Mouse (Mus musculus) CH12.LX (cell line): Measurements from ENCODE around the gene Cyth3. TPM values are rescaled to one million over a fixed set of nuclear protein-coding genes. Genes with fewer than 3 reads are reported as not detected.

Source experiments
- DNase-seq: peaks from one replicate; pipeline ENCODE4 v3.0.0-alpha.2; 2013; ENCODE audit errors: extremely low read depth
- H3K27ac ChIP-seq: 2 replicates; pipeline ENCODE4 v1.5.1; 2012; ENCODE audit warnings: low read depth, mild to moderate bottlenecking, control low read depth, moderate library complexity; ENCODE audit not compliant: insufficient read depth
- H3K27me3 ChIP-seq: replicated peaks from 2 replicates; pipeline ENCODE3; 2012; ENCODE audit warnings: inconsistent platforms
- H3K36me3 ChIP-seq, 2 experiments: replicated peaks in 1 of 2; 2 replicates each; pipeline versions ENCODE3 to v1.6.1; 2012; ENCODE audit warnings: inconsistent platforms in 1 of 2, low read length in 1 of 2, mild to moderate bottlenecking in 1 of 2, mixed read lengths in 1 of 2, moderate library complexity in 1 of 2; ENCODE audit not compliant: control insufficient read depth in 1 of 2, insufficient read depth in 1 of 2
- H3K4me1 ChIP-seq, 2 experiments: 2 replicates each; pipeline ENCODE4 v1.6.1; 2012; ENCODE audit warnings: inconsistent platforms in 1 of 2, moderate library complexity in 1 of 2; ENCODE audit not compliant: insufficient read depth in 2 of 2, control insufficient read depth in 1 of 2
- H3K4me2 ChIP-seq: 2 replicates; pipeline ENCODE4 v1.6.1; 2012; ENCODE audit warnings: low read depth, mild to moderate bottlenecking, control low read depth; ENCODE audit not compliant: poor library complexity, insufficient read depth, severe bottlenecking
- H3K4me3 ChIP-seq, 3 experiments: fragments of 150-350 bp in 1 of 3; sonication (generic) in 1 of 3; replicated peaks in 1 of 3; 2 replicates each; pipeline versions ENCODE3 to v1.5.1; 2011 to 2012; ENCODE audit warnings: low read depth in 2 of 3, low read length in 2 of 3, mild to moderate bottlenecking in 2 of 3, moderate library complexity in 2 of 3, control low read depth in 1 of 3, improper control_type of control experiment in 1 of 3, inconsistent platforms in 1 of 3, mixed read lengths in 1 of 3; ENCODE audit not compliant: poor library complexity in 1 of 3
- H3K79me2 ChIP-seq: replicated peaks from 2 replicates; pipeline ENCODE4 v1.6.1; 2012; ENCODE audit warnings: mild to moderate bottlenecking, moderate library complexity; ENCODE audit not compliant: control insufficient read depth, poor library complexity, insufficient read depth, severe bottlenecking; ENCODE audit errors: extremely low read depth
- H3K9ac ChIP-seq: 2 replicates; pipeline ENCODE4 v1.6.1; 2012; ENCODE audit warnings: low read depth, mild to moderate bottlenecking, control low read depth, moderate library complexity; ENCODE audit not compliant: insufficient read depth
- H3K9me3 ChIP-seq: replicated peaks from 2 replicates; pipeline ENCODE3; 2012; ENCODE audit warnings: low read length, inconsistent platforms, mixed read lengths
- BHLHE40 ChIP-seq: IDR thresholded peaks from 2 replicates; pipeline ENCODE4 v1.6.1; 2011; ENCODE audit warnings: mild to moderate bottlenecking, low read depth, low read length, improper control_type of control experiment
- EP300 ChIP-seq: IDR thresholded peaks from 2 replicates; pipeline ENCODE4 v1.6.1; 2011; ENCODE audit warnings: low read length, improper control_type of control experiment
- ETS1 ChIP-seq: conservative IDR thresholded peaks from 2 replicates; pipeline ENCODE4 v1.6.1; 2012; ENCODE audit warnings: low read depth, mild to moderate bottlenecking, inconsistent platforms, low read length, improper control_type of control experiment, moderate library complexity
- HCFC1 ChIP-seq: IDR thresholded peaks from 2 replicates; pipeline ENCODE4 v1.6.1; 2012; ENCODE audit warnings: low read depth, mild to moderate bottlenecking, inconsistent platforms, low read length, improper control_type of control experiment
- JUN ChIP-seq: IDR thresholded peaks from 2 replicates; pipeline ENCODE4 v1.6.1; 2011; ENCODE audit warnings: low read depth, mild to moderate bottlenecking, low read length, improper control_type of control experiment, moderate library complexity; ENCODE audit not compliant: insufficient read depth
- KAT2A ChIP-seq: IDR thresholded peaks from 2 replicates; pipeline ENCODE4 v1.6.1; 2012; ENCODE audit warnings: low read length, improper control_type of control experiment, inconsistent platforms; ENCODE audit not compliant: insufficient replicate concordance
- MEF2A ChIP-seq: IDR thresholded peaks from 2 replicates; pipeline ENCODE4 v1.6.1; 2014; ENCODE audit warnings: low read depth, mild to moderate bottlenecking, inconsistent platforms, low read length, improper control_type of control experiment, borderline replicate concordance
- MXI1 ChIP-seq: IDR thresholded peaks from 2 replicates; pipeline ENCODE4 v1.6.1; 2011; ENCODE audit warnings: mild to moderate bottlenecking, low read depth, low read length, improper control_type of control experiment
- PAX5 ChIP-seq: IDR thresholded peaks from 2 replicates; pipeline ENCODE4 v1.6.1; 2012; ENCODE audit warnings: low read length, inconsistent platforms, mixed read lengths
- POLR2A ChIP-seq: IDR thresholded peaks from 2 replicates; pipeline ENCODE4 v1.6.1; 2011; ENCODE audit warnings: low read depth, mild to moderate bottlenecking, improper control_type of control experiment, low read length
- SMC3 ChIP-seq: IDR thresholded peaks from 2 replicates; pipeline ENCODE4 v1.6.1; 2011; ENCODE audit warnings: low read depth, low read length, improper control_type of control experiment
- TBP ChIP-seq: conservative IDR thresholded peaks from 2 replicates; pipeline ENCODE4 v1.6.1; 2011; ENCODE audit warnings: low read depth, low read length, improper control_type of control experiment
- UBTF ChIP-seq: IDR thresholded peaks from 2 replicates; pipeline ENCODE4 v1.6.1; 2012; ENCODE audit warnings: low read depth, mild to moderate bottlenecking, inconsistent platforms, low read length, improper control_type of control experiment, moderate library complexity
- USF1 ChIP-seq: IDR thresholded peaks from 2 replicates; pipeline ENCODE4 v1.6.1; 2014; ENCODE audit warnings: low read depth, mild to moderate bottlenecking, inconsistent platforms, low read length, improper control_type of control experiment
- ZMIZ1 ChIP-seq: IDR thresholded peaks from 2 replicates; pipeline ENCODE4 v1.6.1; 2012; ENCODE audit warnings: low read depth, mild to moderate bottlenecking, inconsistent platforms, low read length, improper control_type of control experiment
- dilution Hi-C: fragments of 300-500 bp; cut with MboI; formaldehyde crosslinking; loops from 2 replicates; pipeline ENCODE4 v1.14.3; 2020; ENCODE audit warnings: low sequenced_read_pairs; ENCODE audit not compliant: extremely low pct_unique_long_range_greater_than_20kb, extremely low pct_ligation_motif_present
- in situ Hi-C: fragments of 300-500 bp; cut with MboI; formaldehyde crosslinking; loops from 3 replicates; pipeline ENCODE4 v1.14.3; 2019; ENCODE audit warnings: low sequenced_read_pairs, low pct_ligation_motif_present, low pct_unique_long_range_greater_than_20kb, mixed read lengths
- polyA plus RNA-seq: library from polyadenylated mRNA; unstranded; fragments of >175 nt; gene quantifications from 2 replicates; pipeline ENCODE4 v1.2.1, GENCODE M21; 2012; ENCODE audit warnings: low read depth; ENCODE audit not compliant: insufficient read length
- total RNA-seq, 2 experiments: library from RNA; depleted of rRNA; stranded (reverse); fragments of 300-350 nt in 1 of 2; fragments of >200 nt in 1 of 2; gene quantifications; 2 replicates each; pipeline ENCODE4 v1.2.3; 2012 to 2014

Gene Cyth3
- total and polyA plus RNA-seq, 3 experiments = 3.3 to 5.4 (median 4.8) TPM

DNA sequence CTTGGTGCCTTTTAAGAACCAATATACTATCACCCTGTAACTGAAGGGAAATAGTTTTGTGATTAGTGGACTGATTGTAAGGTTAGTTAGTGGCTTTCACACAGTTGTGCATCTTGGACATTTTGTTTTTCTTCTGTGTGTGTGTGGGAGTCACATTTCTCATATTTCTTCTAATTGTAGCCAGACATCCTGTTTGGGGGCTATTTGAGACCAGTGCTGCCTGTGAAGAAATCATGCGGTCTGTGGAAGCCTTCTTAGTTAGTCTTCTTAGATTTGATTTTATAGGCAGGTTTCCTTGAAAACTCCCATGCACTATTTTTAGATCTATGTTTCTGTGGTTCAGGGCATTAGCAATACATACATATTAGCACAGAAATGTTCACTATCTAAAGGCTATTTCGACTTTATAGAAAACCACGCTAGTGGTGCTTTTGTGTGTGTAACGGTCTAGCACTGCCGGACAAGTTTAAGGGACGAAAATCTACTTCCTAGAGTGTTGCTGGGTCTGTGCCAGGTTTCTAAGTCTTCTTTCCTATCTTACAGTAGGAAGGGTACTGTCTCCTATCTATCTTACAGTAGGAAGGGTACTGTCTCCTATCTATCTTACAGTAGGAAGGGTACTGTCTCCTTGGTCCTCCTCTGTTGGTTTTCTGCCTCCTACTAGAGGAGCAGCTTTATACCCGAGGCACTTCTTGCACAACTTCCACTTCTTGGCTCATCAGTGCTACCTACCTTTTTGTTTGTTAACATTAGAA is 16.4 kb downstream of the Cyth3 start:
- H3K9me3 ChIP-seq = no peaks in the 10 kb centered on the region
- H3K4me3 ChIP-seq = no peak overlapping the region
- H3K27ac ChIP-seq = no peak overlapping the region
- in situ Hi-C loops (no loop called here), dilution Hi-C loops (no loop called here)
- no peaks in the 10 kb centered on the region for H3K27me3 ChIP-seq
- peaks cover 3 to 5% of the 10 kb centered on the region in 2 experiments; a peak in 3 of 4 replicates for H3K4me1 ChIP-seq
- no peak overlapping the region for H3K4me2 ChIP-seq
- H3K79me2 ChIP-seq = no peaks in the 10 kb centered on the region
- H3K36me3 ChIP-seq = no peaks in the 10 kb centered on the region
- TF ChIP-seq PAX5 = no peak
- no peak for TF ChIP-seq BHLHE40
- TF ChIP-seq UBTF = no peak
- no peak for TF ChIP-seq POLR2A
- TF ChIP-seq SMC3 = no peak
- TF ChIP-seq KAT2A = no peak
- no peak for TF ChIP-seq MEF2A
- no peak for TF ChIP-seq EP300
- TF ChIP-seq TBP = no peak
- DNase-seq = no peak
- no peak overlapping the region for H3K9ac ChIP-seq

DNA sequence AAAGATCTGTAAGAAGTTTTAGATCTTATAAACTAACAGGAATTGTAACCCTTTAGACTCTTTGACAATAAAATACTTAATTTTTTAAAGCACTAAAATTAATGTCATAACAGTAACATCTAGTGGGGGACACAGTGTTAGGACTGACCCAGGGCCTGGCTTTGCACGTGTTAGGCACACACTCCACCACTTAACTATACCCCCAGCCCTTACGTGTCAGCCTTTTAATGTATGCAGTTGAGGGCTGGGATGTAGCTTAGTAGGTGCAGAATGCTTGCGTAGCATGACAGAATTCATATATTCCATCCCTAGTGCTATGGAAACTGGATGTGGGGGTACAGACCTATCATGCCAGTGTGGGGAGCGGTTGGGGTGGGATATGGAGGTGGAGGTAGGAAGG is 17.1 kb downstream of the Cyth3 start:
- H3K79me2 ChIP-seq = no peaks in the 10 kb centered on the region
- H3K4me2 ChIP-seq = no peak overlapping the region
- H3K27ac ChIP-seq = no peak overlapping the region
- DNase-seq = no peak
- no peak for TF ChIP-seq JUN
- no peak for TF ChIP-seq ETS1
- no peak for TF ChIP-seq HCFC1
- TF ChIP-seq USF1 = no peak
- no peak for TF ChIP-seq MXI1
- no peak for TF ChIP-seq ZMIZ1
- TF ChIP-seq, all 38 proteins: peak for 0
- in situ Hi-C loops = no loop called here
- dilution Hi-C loops = no loop called here
- Histone ChIP-seq H3K27me3 (no peaks in the 10 kb centered on the region), H3K36me3 (no peaks in the 10 kb centered on the region), H3K4me1 (0 out of 4 replicates have a peak, but pooled peaks cover 0 to 2% of the 10 kb centered on the region in 2 experiments), H3K9ac (no peak overlapping the region), H3K4me3 (no peak overlapping the region), H3K9me3 (no peaks in the 10 kb centered on the region)
